Comparison of ENCODE assay signal across 15 mouse cellular contexts in genomic region chr2:124176711-124177169, GRCm38 (mm10).
A peak's percentile ranks its signal among the peaks of the same experiment; 100 is the strongest.
DNase-seq lines count a peak whose midpoint lies in the region; ATAC-seq and TF ChIP-seq lines count a peak whose summit lies in the region.
"Had no signal": no experiment of that assay in that cellular context is flagged by ENCODE, and none has a peak within 500 bp of the region (broad histone marks: within the 10 kb centered on the region; RNA-seq: fewer than 3 reads in every experiment).

No protein-coding gene starts in this region.

- no peak overlapping the region for H3K4me2 ChIP-seq in hindbrain, embryonic 13.5 days
- H3K4me2 ChIP-seq in hindbrain, embryonic 11.5 days (replicated peaks; ENCODE audit: low read depth, low read length) = no peak overlapping the region
- H3K4me2 ChIP-seq in forebrain, postnatal 0 days (ENCODE audit: low read depth) = no peak overlapping the region
- no peak overlapping the region for H3K4me2 ChIP-seq in neural tube, embryonic 14.5 days (ENCODE audit: low read depth, low read length)
- H3K4me2 ChIP-seq: embryonic facial prominence, embryonic 13.5 days; limb, embryonic 13.5 days had no signal

- H3K36me3 ChIP-seq in hindbrain, embryonic 13.5 days = no peaks in the 10 kb centered on the region
- H3K36me3 ChIP-seq in hindbrain, embryonic 11.5 days (ENCODE audit: control insufficient read depth, insufficient read depth, low read length) = no peaks in the 10 kb centered on the region
- H3K36me3 ChIP-seq in forebrain, postnatal 0 days (ENCODE audit: insufficient read depth) = no peaks in the 10 kb centered on the region
- no peaks in the 10 kb centered on the region for H3K36me3 ChIP-seq in neural tube, embryonic 14.5 days (ENCODE audit: control insufficient read depth, insufficient read depth, low read length)
- H3K36me3 ChIP-seq: embryonic facial prominence, embryonic 13.5 days; G1E; limb, embryonic 13.5 days had no signal

- H3K4me3 ChIP-seq in hindbrain, embryonic 13.5 days = no peak overlapping the region
- no peak overlapping the region for H3K4me3 ChIP-seq in hindbrain, embryonic 11.5 days (ENCODE audit: low read depth, low read length)
- no peak overlapping the region for H3K4me3 ChIP-seq in forebrain, postnatal 0 days (ENCODE audit: low read depth, low read length)
- no peak overlapping the region for H3K4me3 ChIP-seq in neural tube, embryonic 14.5 days (ENCODE audit: low read depth, low read length)
- H3K4me3 ChIP-seq: embryonic facial prominence, embryonic 13.5 days; limb, embryonic 13.5 days; megakaryocyte, embryonic 14.5 days had no signal

- H3K9me3 ChIP-seq in hindbrain, embryonic 13.5 days = no peaks in the 10 kb centered on the region
- H3K9me3 ChIP-seq in hindbrain, embryonic 11.5 days (ENCODE audit: control insufficient read depth, low read length) = no peaks in the 10 kb centered on the region
- no peaks in the 10 kb centered on the region for H3K9me3 ChIP-seq in forebrain, postnatal 0 days (ENCODE audit: low read length)
- no peaks in the 10 kb centered on the region for H3K9me3 ChIP-seq in neural tube, embryonic 14.5 days (ENCODE audit: control insufficient read depth, low read length)
- H3K9me3 ChIP-seq: embryonic facial prominence, embryonic 13.5 days; limb, embryonic 13.5 days had no signal

- peak overlapping the region; percentile 63 for H3K27ac ChIP-seq in hindbrain, embryonic 13.5 days
- H3K27ac ChIP-seq in hindbrain, embryonic 11.5 days (ENCODE audit: low read depth, low read length) = no peak overlapping the region
- H3K27ac ChIP-seq in forebrain, postnatal 0 days (ENCODE audit: low read depth, low read length) = peak overlapping the region; percentile 40; the same call in 1 of the 2 replicates
- H3K27ac ChIP-seq in neural tube, embryonic 14.5 days (ENCODE audit: low read depth, low read length) = no peak overlapping the region
- H3K27ac ChIP-seq: embryonic facial prominence, embryonic 13.5 days; limb, embryonic 13.5 days had no signal

- H3K4me1 ChIP-seq in hindbrain, embryonic 13.5 days (replicated peaks) = peaks cover 11% of the 10 kb centered on the region
- H3K4me1 ChIP-seq in hindbrain, embryonic 11.5 days (replicated peaks; ENCODE audit: control insufficient read depth, insufficient read depth, low read length) = no peaks in the 10 kb centered on the region
- H3K4me1 ChIP-seq in forebrain, postnatal 0 days (ENCODE audit: insufficient read depth) = 0 out of 2 replicates have a peak, but pooled peaks cover 4% of the 10 kb centered on the region
- no peaks in the 10 kb centered on the region for H3K4me1 ChIP-seq in neural tube, embryonic 14.5 days (ENCODE audit: control insufficient read depth, insufficient read depth, low read length)
- H3K4me1 ChIP-seq: megakaryocyte, embryonic 14.5 days had no signal

- DNase-seq in hindbrain, embryonic 11.5 days (ENCODE audit: low spot score) = no peak
- DNase-seq in right cerebral cortex, postnatal 10 days (ENCODE audit: low spot score in 2 of 2) = peak; percentile 33 to 55
- DNase-seq in right cerebral cortex, adult 2 months (ENCODE audit: low spot score in 2 of 2) = no peak
- DNase-seq in forebrain, postnatal 0 days = no peak
- no peak for DNase-seq in cerebellum, adult 18-20 months
- DNase-seq in heart, adult 8-10 months (ENCODE audit: low spot score) = no peak
- DNase-seq: cerebellum, adult 9-10 months; kidney, adult 18-20 months; lung, adult 2 months had no signal

- ATAC-seq in hindbrain, embryonic 13.5 days (ENCODE audit: low FRiP score) = peak; percentile 66
- no peak for ATAC-seq in hindbrain, embryonic 11.5 days (ENCODE audit: low FRiP score)
- peak; percentile 25; the same call in 1 of the 2 replicates for ATAC-seq in forebrain, postnatal 0 days
- peak; percentile 77 for ATAC-seq in neural tube, embryonic 14.5 days (ENCODE audit: low read depth)

- H3K27me3 ChIP-seq in hindbrain, embryonic 13.5 days = no peaks in the 10 kb centered on the region
- H3K27me3 ChIP-seq in hindbrain, embryonic 11.5 days (ENCODE audit: control insufficient read depth, insufficient read depth, low read length) = no peaks in the 10 kb centered on the region
- no peaks in the 10 kb centered on the region for H3K27me3 ChIP-seq in forebrain, postnatal 0 days (ENCODE audit: insufficient read depth, low read length)
- H3K27me3 ChIP-seq in neural tube, embryonic 14.5 days (ENCODE audit: control insufficient read depth, insufficient read depth, low read length) = no peaks in the 10 kb centered on the region
- H3K27me3 ChIP-seq: embryonic facial prominence, embryonic 13.5 days; limb, embryonic 13.5 days; megakaryocyte, embryonic 14.5 days had no signal

- 54% methylated on average over 4 of the region's 4 CpGs for WGBS in hindbrain, embryonic 13.5 days
- 65% methylated on average over 4 of the region's 4 CpGs for WGBS in hindbrain, embryonic 11.5 days
- WGBS in forebrain, postnatal 0 days = 11% methylated on average over 4 of the region's 4 CpGs
- WGBS in neural tube, embryonic 14.5 days = 32% methylated on average over 4 of the region's 4 CpGs

- no peak for TF ChIP-seq CTCF in forebrain, postnatal 0 days (IDR thresholded peaks at IDR 0.05; ENCODE audit: low read depth)

- no peak overlapping the region for H3K9ac ChIP-seq in hindbrain, embryonic 13.5 days
- H3K9ac ChIP-seq in hindbrain, embryonic 11.5 days (ENCODE audit: low read depth, low read length) = no peak overlapping the region
- H3K9ac ChIP-seq in forebrain, postnatal 0 days = no peak overlapping the region
- H3K9ac ChIP-seq in neural tube, embryonic 14.5 days (replicated peaks; ENCODE audit: low read depth, low read length) = no peak overlapping the region
- H3K9ac ChIP-seq: embryonic facial prominence, embryonic 13.5 days; limb, embryonic 13.5 days had no signal

Comparison
In these comparisons a context has a peak if more than half of its experiments do, and no peak if none do; other contexts are left out.
1. H3K27ac ChIP-seq: peak in hindbrain, embryonic 13.5 days (single experiment) and forebrain, postnatal 0 days (single experiment); none in hindbrain, embryonic 11.5 days (single experiment) and neural tube, embryonic 14.5 days (single experiment).
2. DNase-seq: peak in right cerebral cortex, postnatal 10 days (2 of 2); none in hindbrain, embryonic 11.5 days (single experiment), right cerebral cortex, adult 2 months (0 of 2), forebrain, postnatal 0 days (single experiment), cerebellum, adult 18-20 months (0 of 2) and heart, adult 8-10 months (single experiment).